Mouse (Mus musculus) erythroblast, embryonic 14.5 days (primary cell): ENCODE data around the gene Fam228a. TPM values are rescaled to one million over a fixed set of nuclear protein-coding genes. Genes with fewer than 3 reads are reported as not detected.

ENCODE experiments used
- H3K27me3 ChIP-seq: 2 replicates; pipeline ENCODE4 v1.6.1; 2012; ENCODE audit warnings: inconsistent platforms; ENCODE audit not compliant: control insufficient read depth
- H3K36me3 ChIP-seq: 2 replicates; pipeline ENCODE4 v1.6.1; 2012; ENCODE audit warnings: mild to moderate bottlenecking, inconsistent platforms; ENCODE audit not compliant: control insufficient read depth
- H3K4me1 ChIP-seq: 2 replicates; pipeline ENCODE4 v1.6.1; 2012; ENCODE audit warnings: inconsistent platforms; ENCODE audit not compliant: control insufficient read depth
- H3K4me3 ChIP-seq: replicated peaks from 2 replicates; pipeline ENCODE3; 2012; ENCODE audit warnings: moderate library complexity, mild to moderate bottlenecking, inconsistent platforms
- H3K9me3 ChIP-seq: 2 replicates; pipeline ENCODE4 v1.6.1; 2012; ENCODE audit warnings: low read length, inconsistent platforms, mixed read lengths; ENCODE audit not compliant: control insufficient read depth
- GATA1 ChIP-seq: IDR thresholded peaks from 2 replicates; pipeline ENCODE4 v1.6.1; 2012; ENCODE audit warnings: low read length, inconsistent platforms, mixed read lengths
- TAL1 ChIP-seq: IDR thresholded peaks from 3 replicates; pipeline ENCODE4 v1.6.1; 2012; ENCODE audit warnings: low read length, inconsistent platforms, mixed read lengths
- polyA plus RNA-seq: library from polyadenylated mRNA; stranded (reverse); fragments of >175 nt; gene quantifications from 2 replicates; pipeline ENCODE4 v1.2.3, GENCODE M21; 2012

Fam228a gene
- polyA plus RNA-seq, 1 experiment: not detected

DNA sequence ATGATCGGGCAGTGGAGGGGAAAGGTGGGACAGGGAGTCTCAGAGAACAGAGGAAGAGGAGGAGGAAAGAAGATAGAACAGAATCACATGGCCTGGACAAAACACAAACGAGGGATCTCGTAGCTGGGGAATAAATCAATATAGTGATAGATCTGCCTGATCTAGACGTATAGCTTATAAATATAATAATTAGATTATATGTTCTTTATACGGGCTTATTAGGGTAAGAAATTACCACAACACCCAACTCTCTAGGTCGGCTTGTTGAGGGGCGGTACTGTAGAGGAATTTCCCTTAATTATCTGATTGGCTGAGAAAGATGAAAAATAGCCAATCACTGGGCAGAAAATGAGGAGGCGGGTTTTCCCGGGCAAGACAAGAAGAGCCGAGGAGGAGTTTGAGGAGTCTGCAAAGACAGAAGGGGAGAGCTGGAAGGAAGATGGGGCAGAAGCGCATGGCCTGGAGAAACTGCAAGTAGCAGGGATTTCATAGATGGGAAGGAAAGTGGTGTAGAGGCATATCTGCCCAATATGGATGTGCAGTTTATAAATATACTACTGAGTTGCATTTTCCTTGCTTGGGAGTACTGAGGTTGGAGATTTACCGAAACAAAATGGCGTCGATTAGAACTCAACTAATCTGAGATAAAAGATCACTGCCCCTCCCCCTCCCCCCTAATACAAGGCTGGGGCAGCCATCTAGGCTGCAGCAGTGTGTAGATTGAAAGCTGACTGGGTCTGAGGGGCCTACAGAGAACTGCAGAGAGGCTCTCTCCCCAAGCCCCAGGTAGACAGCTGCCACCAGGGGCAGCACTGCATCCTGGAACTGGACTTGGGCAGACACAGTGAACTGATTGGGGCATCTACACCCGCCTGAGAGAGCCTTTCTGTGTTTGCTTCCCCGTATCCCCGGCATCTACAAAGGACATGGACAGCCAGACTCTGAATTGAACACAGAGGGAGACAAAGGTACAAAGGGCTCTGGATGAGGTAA lies 18.2 kb downstream of the Fam228a start:
- peak overlapping the region; percentile 49 for H3K4me3 ChIP-seq
- peaks cover 56% of the 10 kb centered on the region for H3K4me1 ChIP-seq
- no peaks in the 10 kb centered on the region for H3K9me3 ChIP-seq
- peaks cover 5% of the 10 kb centered on the region for H3K36me3 ChIP-seq
- H3K27me3 ChIP-seq: no peaks in the 10 kb centered on the region
- no peak for TF ChIP-seq TAL1
- no peak for TF ChIP-seq GATA1

- H3K27me3 ChIP-seq: no peaks in the 10 kb centered on the region
- peaks cover 62% of the 10 kb centered on the region for H3K4me1 ChIP-seq
- H3K36me3 ChIP-seq: peaks cover 12% of the 10 kb centered on the region
- TF ChIP-seq GATA1 (no peak), TAL1 (no peak)
- no peaks in the 10 kb centered on the region for H3K9me3 ChIP-seq
- peak overlapping the region; percentile 49 for H3K4me3 ChIP-seq
Measured at GRCm38 (mm10) chr12:4719066-4719761, 19.0 kb downstream of the Fam228a start.

DNA sequence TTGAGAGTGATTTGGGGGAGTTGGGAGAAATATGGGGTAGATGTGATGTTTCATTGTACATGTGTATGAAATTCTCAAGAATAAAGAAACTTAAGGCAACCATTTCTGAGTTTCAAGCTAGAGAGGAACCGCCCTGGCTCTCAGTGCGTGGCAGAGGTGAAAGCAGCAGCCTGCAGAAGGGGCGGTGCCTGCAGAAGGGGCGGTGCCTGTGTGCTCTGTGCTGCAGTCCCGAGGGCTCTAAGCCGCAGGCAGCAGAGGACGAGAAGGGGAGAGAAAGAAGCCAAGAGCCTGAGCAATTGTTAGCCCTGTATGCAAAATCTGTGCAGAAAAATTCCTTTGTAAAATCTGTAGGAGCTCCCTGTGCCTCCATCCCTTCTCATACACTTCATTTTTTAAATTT lies 20.8 kb downstream of the Fam228a start:
- Histone ChIP-seq H3K4me3 (peak overlapping the region; percentile 38), H3K4me1 (peaks cover 64% of the 10 kb centered on the region), H3K9me3 (no peaks in the 10 kb centered on the region), H3K27me3 (no peaks in the 10 kb centered on the region), H3K36me3 (peaks cover 26% of the 10 kb centered on the region)
- TF ChIP-seq TAL1: no peak
- TF ChIP-seq GATA1: no peak

GRCm38 (mm10) chr12:4715606-4716005 lies 22.6 kb downstream of the Fam228a start:
- Histone ChIP-seq H3K4me3 (peak overlapping the region; percentile 11), H3K36me3 (peaks cover 42% of the 10 kb centered on the region), H3K27me3 (no peaks in the 10 kb centered on the region), H3K9me3 (no peaks in the 10 kb centered on the region), H3K4me1 (peaks cover 64% of the 10 kb centered on the region)
- TF ChIP-seq TAL1: peak; percentile 42; the same call in 2 of the 3 replicates
- TF ChIP-seq GATA1: no peak

DNA sequence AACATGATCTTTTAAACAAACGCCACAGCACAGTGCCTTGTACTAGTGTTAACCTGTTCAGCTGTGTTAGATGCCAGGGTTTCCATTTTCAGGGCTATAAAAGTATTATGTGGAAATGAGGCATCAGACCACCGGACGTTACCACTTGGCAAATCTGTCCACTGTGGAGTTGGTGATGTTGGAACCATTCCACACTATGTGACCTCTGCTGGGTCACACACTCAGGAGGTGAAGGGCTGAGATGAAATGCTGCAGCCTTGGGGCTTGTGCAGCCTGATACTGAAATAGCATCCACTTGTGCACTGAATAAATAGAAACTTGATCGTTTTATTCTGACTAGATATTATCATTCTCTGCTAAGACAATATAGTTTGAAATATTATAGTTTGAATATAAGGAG lies 24.9 kb downstream of the Fam228a start:
- Histone ChIP-seq H3K4me1 (peaks cover 41% of the 10 kb centered on the region), H3K4me3 (no peak overlapping the region), H3K36me3 (peaks cover 62% of the 10 kb centered on the region), H3K27me3 (no peaks in the 10 kb centered on the region), H3K9me3 (no peaks in the 10 kb centered on the region)
- TF ChIP-seq GATA1 (no peak), TAL1 (no peak)

GRCm38 (mm10) chr12:4709926-4710325 lies 28.3 kb downstream of the Fam228a start:
- no peaks in the 10 kb centered on the region for H3K9me3 ChIP-seq
- H3K4me1 ChIP-seq: peaks cover 7% of the 10 kb centered on the region
- H3K36me3 ChIP-seq: peaks cover 81% of the 10 kb centered on the region
- no peaks in the 10 kb centered on the region for H3K27me3 ChIP-seq
- TF ChIP-seq GATA1 (no peak), TAL1 (no peak)
- H3K4me3 ChIP-seq: no peak overlapping the region

DNA sequence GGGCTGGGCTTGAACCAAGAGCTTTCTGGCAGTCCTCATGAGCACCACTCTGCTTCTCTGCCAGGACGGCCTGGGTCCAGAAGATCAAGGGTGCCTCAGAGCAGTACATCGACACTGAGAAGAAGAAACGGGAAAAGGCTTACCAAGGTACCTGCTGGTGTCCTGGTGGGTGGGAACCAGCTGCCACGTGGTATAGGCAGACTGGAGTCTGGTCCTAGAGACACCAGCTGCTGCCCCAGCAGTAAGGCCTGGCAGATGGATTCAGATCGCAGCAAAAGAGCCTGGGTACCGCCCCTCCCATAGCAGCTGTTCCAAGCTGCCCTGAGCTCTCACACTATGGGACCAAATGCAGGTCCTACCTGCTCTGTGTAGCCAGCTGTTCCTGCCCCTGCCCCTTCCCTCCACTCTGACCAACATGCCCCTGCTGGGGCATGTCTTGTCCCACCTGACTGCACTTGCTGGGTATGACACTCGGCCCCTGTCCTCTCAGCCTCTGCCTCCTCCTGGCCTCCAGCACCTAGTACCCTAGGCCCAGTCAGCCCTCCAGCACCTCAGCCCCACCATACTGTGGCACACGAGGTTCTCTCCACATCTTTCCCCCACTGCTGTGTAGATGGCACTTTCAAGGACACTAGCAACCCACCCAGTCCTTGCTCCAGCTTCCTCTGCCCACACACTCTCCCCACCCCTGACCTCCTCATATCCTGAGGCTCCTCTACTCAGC lies 29.2 kb downstream of the Fam228a start:
- Histone ChIP-seq H3K36me3 (peaks cover 75% of the 10 kb centered on the region), H3K9me3 (no peaks in the 10 kb centered on the region), H3K4me3 (no peak overlapping the region), H3K4me1 (peaks cover 2% of the 10 kb centered on the region), H3K27me3 (no peaks in the 10 kb centered on the region)
- no peak for TF ChIP-seq GATA1
- no peak for TF ChIP-seq TAL1

DNA sequence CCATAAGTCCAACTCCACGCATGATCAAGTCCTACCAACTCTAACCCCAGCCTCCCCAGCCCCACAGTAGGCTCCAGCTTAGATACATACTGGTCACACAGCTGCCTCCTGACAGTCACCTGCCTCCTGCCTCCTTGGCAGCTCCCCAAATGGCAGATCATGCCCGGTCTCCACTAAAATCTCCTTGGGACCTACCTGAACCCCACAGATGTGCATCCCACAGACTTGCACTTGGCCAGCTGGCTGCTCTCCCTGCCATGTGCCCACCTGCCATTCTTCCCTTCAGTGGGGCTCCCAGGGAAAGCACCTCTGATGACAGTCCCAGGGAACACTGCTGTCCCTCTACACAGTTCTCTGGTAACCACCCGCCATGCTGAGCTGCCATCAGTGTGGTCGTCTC lies 29.9 kb downstream of the Fam228a start:
- H3K9me3 ChIP-seq: no peaks in the 10 kb centered on the region
- H3K36me3 ChIP-seq: peaks cover 70% of the 10 kb centered on the region
- no peak overlapping the region for H3K4me3 ChIP-seq
- H3K27me3 ChIP-seq: no peaks in the 10 kb centered on the region
- TF ChIP-seq GATA1 (no peak), TAL1 (no peak)
- H3K4me1 ChIP-seq: no peaks in the 10 kb centered on the region; the same call in 1 of the 2 replicates
